Mouse (Mus musculus) heart, embryonic 14.5 days (tissue): ENCODE data around the gene Mill2. TPM values are rescaled to one million over a fixed set of nuclear protein-coding genes. Genes with fewer than 3 reads are reported as not detected.

ENCODE experiments used
- ATAC-seq: fragments of 200-750 bp; cut with Nextera tagmentation; 2 replicates; pipeline ENCODE4 v1.8.0; 2017; ENCODE audit warnings: low read depth, moderate TSS enrichment; ENCODE audit not compliant: insufficient number of reproducible peaks, insufficient read depth, low FRiP score
- H3K27ac ChIP-seq, 2 experiments: fragments of 200-500 bp in 1 of 2; fragments of 300-500 bp in 1 of 2; sonication (generic) in 1 of 2; replicated peaks in 1 of 2; 2 replicates each; pipeline ENCODE4 v1.5.1; 2012 to 2014; ENCODE audit warnings: low read depth in 2 of 2, low read length in 2 of 2, control low read depth in 1 of 2, mild to moderate bottlenecking in 1 of 2, mixed read lengths in 1 of 2; ENCODE audit not compliant: control insufficient read depth in 1 of 2, insufficient read depth in 1 of 2
- H3K27me3 ChIP-seq: fragments of 300-500 bp; sonication (generic); 2 replicates; pipeline ENCODE4 v1.6.1; 2014; ENCODE audit warnings: mild to moderate bottlenecking, low read length, control low read depth; ENCODE audit not compliant: control insufficient read depth, insufficient read depth
- H3K36me3 ChIP-seq: fragments of 300-500 bp; sonication (generic); 2 replicates; pipeline ENCODE4 v1.6.1; 2014; ENCODE audit warnings: mild to moderate bottlenecking, control low read depth, low read length, mixed read lengths; ENCODE audit not compliant: control insufficient read depth, insufficient read depth
- H3K4me1 ChIP-seq, 2 experiments: fragments of 200-500 bp in 1 of 2; fragments of 300-500 bp in 1 of 2; sonication (generic) in 1 of 2; 2 replicates each; pipeline ENCODE4 v1.6.1; 2012 to 2014; ENCODE audit warnings: low read length in 2 of 2, control low read depth in 1 of 2, mixed read lengths in 1 of 2; ENCODE audit not compliant: control insufficient read depth in 2 of 2, insufficient read depth in 2 of 2
- H3K4me2 ChIP-seq: fragments of 300-500 bp; sonication (generic); 2 replicates; pipeline ENCODE4 v1.6.1; 2014; ENCODE audit warnings: mild to moderate bottlenecking, low read length
- H3K4me3 ChIP-seq, 2 experiments: fragments of 200-500 bp in 1 of 2; fragments of 300-500 bp in 1 of 2; sonication (generic) in 1 of 2; 2 replicates each; pipeline ENCODE4 v1.5.1; 2012 to 2014; ENCODE audit warnings: low read length in 2 of 2, mild to moderate bottlenecking in 2 of 2, control low read depth in 1 of 2, low read depth in 1 of 2, moderate library complexity in 1 of 2; ENCODE audit not compliant: control insufficient read depth in 1 of 2, insufficient read depth in 1 of 2
- H3K9ac ChIP-seq: fragments of 300-500 bp; sonication (generic); 2 replicates; pipeline ENCODE4 v1.6.1; 2014; ENCODE audit warnings: mild to moderate bottlenecking, low read length
- H3K9me3 ChIP-seq: fragments of 300-500 bp; sonication (generic); 2 replicates; pipeline ENCODE4 v1.6.1; 2016; ENCODE audit warnings: low read length, control low read depth; ENCODE audit not compliant: control insufficient read depth
- WGBS: fragments of 180-500 bp; shearing (Covaris S2); extraction: QIAGEN DNeasy Blood & Tissue Kit; methylation state at CpG from one replicate; pipeline ENCODE4 v1.1.7; 2014; 5-methylcytosine and 5-hydroxymethylcytosine counted together
- polyA plus RNA-seq: library from polyadenylated mRNA; unstranded; fragments of >200 nt; fragmentation: Nextera tagmentation; extraction: Ambion mirVana; gene quantifications from 2 replicates; pipeline ENCODE4 v1.2.1, GENCODE M21; 2014

Mill2 gene
- polyA plus RNA-seq, 1 experiment from 2014 or later: 0.16 TPM

DNA sequence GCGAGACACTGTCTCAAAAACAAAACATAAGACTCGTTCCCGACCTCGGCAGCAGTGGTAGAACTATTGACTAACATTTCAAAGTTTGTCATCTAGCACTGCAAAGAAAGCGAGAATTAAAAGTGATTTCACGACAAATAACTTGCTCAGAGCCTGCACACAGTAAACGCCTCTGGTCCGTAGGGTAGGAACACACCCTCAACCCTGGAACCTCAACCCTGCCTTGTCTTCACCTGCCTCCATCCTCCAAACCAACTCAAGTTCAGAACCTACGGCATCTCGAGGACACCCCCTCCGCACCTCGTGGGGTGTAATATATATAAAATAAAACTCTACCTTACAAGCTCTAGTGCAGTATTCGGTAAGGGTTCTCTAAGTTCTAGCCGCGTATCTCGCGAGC, 70.0 kb downstream of the Mill2 start:
- Histone ChIP-seq H3K9me3 (no peaks in the 10 kb centered on the region), H3K27ac (no peak overlapping the region), H3K9ac (peak overlapping the region; percentile 80), H3K27me3 (no peaks in the 10 kb centered on the region), H3K4me1 (peaks cover 2 to 20% of the 10 kb centered on the region in 2 experiments; a peak in 3 of 4 replicates), H3K36me3 (no peaks in the 10 kb centered on the region), H3K4me3 (peak overlapping the region; percentile 76 to 94), H3K4me2 (peak overlapping the region; percentile 87)
- ATAC-seq: no peak
- 6% methylated on average over 17 of the region's 17 CpGs for WGBS

- WGBS: under 1% methylated on average over 33 of the region's 33 CpGs
- peak within 1 kb of the TSS; percentile 80 for H3K9ac ChIP-seq
- peak within 1 kb of the TSS; percentile 76 to 94 for H3K4me3 ChIP-seq
- H3K4me1 ChIP-seq: peaks cover 2 to 20% of the 10 kb centered on the region in 2 experiments; a peak in 3 of 4 replicates
- H3K4me2 ChIP-seq: peak within 1 kb of the TSS; percentile 87
- H3K36me3 ChIP-seq: no peaks in the 10 kb centered on the region
- no peaks in the 10 kb centered on the region for H3K27me3 ChIP-seq
- no peak within 1 kb of the TSS for H3K27ac ChIP-seq
- no peaks in the 10 kb centered on the region for H3K9me3 ChIP-seq
- ATAC-seq: peak; percentile 100
Measured at GRCm38 (mm10) chr7:18910241-18910831, 70.6 kb downstream of the Mill2 start, which contains the start of gene Ccdc61. Ccdc61 (minus strand) TSS chr7:18910415.

Other genes with a start within 250 kb of the Mill2 start
- gene Psg23, start 223.5 kb upstream of the Mill2 start, polyA plus RNA-seq: not detected in 2 replicates
- not detected in 2 replicates for gene Psg21, start 183.2 kb upstream of the Mill2 start, polyA plus RNA-seq
- not detected in 2 replicates for gene Psg20, start 153.8 kb upstream of the Mill2 start, polyA plus RNA-seq
- gene Psg22, start 121.9 kb upstream of the Mill2 start, polyA plus RNA-seq: not detected in 2 replicates
- gene Psg19, start 41.4 kb upstream of the Mill2 start, polyA plus RNA-seq: not detected in 2 replicates
- gene Psg17, start 18.4 kb upstream of the Mill2 start, polyA plus RNA-seq: not detected in 2 replicates
- gene Pglyrp1, start 31.4 kb downstream of the Mill2 start, polyA plus RNA-seq: 0.93 and 1.8 TPM in 2 replicates
- gene Ccdc61, start 70.4 kb downstream of the Mill2 start, polyA plus RNA-seq: 12.2 and 14.3 TPM in 2 replicates
- 0.57 and 0.88 TPM in 2 replicates for gene Nova2, start 85.9 kb downstream of the Mill2 start, polyA plus RNA-seq
- gene Nanos2, start 147.4 kb downstream of the Mill2 start, polyA plus RNA-seq: not detected in 2 replicates
- gene Mypop, start 151.3 kb downstream of the Mill2 start, polyA plus RNA-seq: 1.3 and 1.6 TPM in 2 replicates
- gene Irf2bp1, start 164.1 kb downstream of the Mill2 start, polyA plus RNA-seq: 14.8 and 17.8 TPM in 2 replicates
- not detected in 2 replicates for gene Foxa3, start 183.6 kb downstream of the Mill2 start, polyA plus RNA-seq
- 15.8 and 16.3 TPM in 2 replicates for gene Sympk, start 184.4 kb downstream of the Mill2 start, polyA plus RNA-seq
- gene Rsph6a, start 214.7 kb downstream of the Mill2 start, polyA plus RNA-seq: not detected in 2 replicates
- gene Dmwd, start 236.3 kb downstream of the Mill2 start, polyA plus RNA-seq: 19.6 and 20.4 TPM in 2 replicates
- gene Dmpk, start 243.9 kb downstream of the Mill2 start, polyA plus RNA-seq: 31.1 and 36.0 TPM in 2 replicates